Mouse (Mus musculus): ENCODE results near the gene Lrig2.

DNA sequence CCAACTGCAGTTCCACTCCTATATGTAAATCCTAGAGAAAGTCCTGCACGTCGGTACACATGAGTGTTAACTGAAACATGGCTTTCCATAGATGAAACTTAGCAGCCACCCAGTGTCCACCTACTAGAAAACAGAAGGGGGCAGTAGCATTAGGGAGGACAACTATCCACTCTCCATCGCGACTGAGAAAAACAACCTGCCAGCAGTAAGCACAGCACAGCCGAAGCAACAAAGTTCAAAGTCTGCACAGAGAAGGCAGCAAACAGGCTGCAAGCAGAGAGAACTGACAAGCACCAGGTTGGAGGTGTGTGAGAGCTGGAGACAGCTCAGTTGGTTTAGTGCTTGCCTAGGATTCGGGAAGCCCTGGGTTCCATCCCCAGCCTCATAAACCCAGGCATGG is 7.2 kb upstream of the Lrig2 start:
- no peak for TF ChIP-seq POLR2A (IDR thresholded peaks at IDR 0.05; ENCODE audit: insufficient read length, low read depth)
- TF ChIP-seq MYOD1 (IDR thresholded peaks at IDR 0.05; ENCODE audit: control insufficient read depth in 1 of 3, insufficient read length in 2 of 3, low read depth in 2 of 3), result no peak
- TF ChIP-seq TCF12 (IDR thresholded peaks at IDR 0.05; ENCODE audit: insufficient read depth, poor library complexity, severe bottlenecking), result no peak
- TF ChIP-seq USF1 (IDR thresholded peaks at IDR 0.05; ENCODE audit: low read depth), result no peak
- TF ChIP-seq MYOG (IDR thresholded peaks at IDR 0.05; ENCODE audit: control insufficient read depth in 1 of 3, insufficient read depth in 1 of 3, insufficient read length in 2 of 3, low read depth in 2 of 3), result no peak
- no peak for TF ChIP-seq SRF (IDR thresholded peaks at IDR 0.05; ENCODE audit: control insufficient read depth, insufficient read length, low read depth)
- TF ChIP-seq TCF3 (IDR thresholded peaks at IDR 0.05; ENCODE audit: insufficient read length, low read depth), result no peak
- TF ChIP-seq E2F4 (IDR thresholded peaks at IDR 0.05; ENCODE audit: insufficient read depth), result no peak
- TF ChIP-seq REST (IDR thresholded peaks at IDR 0.05; ENCODE audit: insufficient read depth, insufficient read length), result no peak
- no peak for TF ChIP-seq MAX (IDR thresholded peaks at IDR 0.05; ENCODE audit: low read depth)
- no peak for TF ChIP-seq CEBPB (IDR thresholded peaks at IDR 0.05; ENCODE audit: insufficient read depth, poor library complexity, severe bottlenecking)
- no peak for TF ChIP-seq POLR2AphosphoS2 (IDR thresholded peaks at IDR 0.05; ENCODE audit: insufficient read length, low read depth)

Measured in myocyte (in vitro differentiated cells).